Mouse (Mus musculus): ENCODE results near the gene Mfap1a. TPM values are rescaled to one million over a fixed set of nuclear protein-coding genes. Genes with fewer than 3 reads are reported as not detected.

The Mfap1a gene
- polyA plus RNA-seq, 1 experiment from 2014 or later = 8.2 TPM

DNA sequence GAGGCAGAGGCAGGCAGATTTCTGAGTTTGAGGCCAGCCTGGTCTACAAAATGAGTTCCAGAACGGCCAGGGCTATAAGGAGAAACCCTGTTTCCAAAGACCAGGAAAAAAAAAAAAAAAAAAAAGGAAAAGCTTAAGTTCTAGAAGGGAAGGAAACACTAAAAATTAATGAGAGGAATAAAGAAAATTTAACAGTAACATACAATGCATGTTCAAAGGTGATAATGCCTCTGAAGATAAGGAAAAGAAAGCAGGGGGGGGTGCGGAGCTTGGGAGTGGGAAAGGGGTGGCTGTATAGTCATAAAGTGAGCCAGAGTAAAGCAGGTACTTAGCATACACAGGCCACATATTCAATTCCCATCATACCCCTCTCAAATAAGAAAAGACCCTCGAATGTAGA is 61.3 kb downstream of the Mfap1a start:
- H3K4me3 ChIP-seq (ENCODE audit: low read depth, low read length) = no peak overlapping the region
- ATAC-seq (no peak), DNase-seq (no peak)
- no peaks in the 10 kb centered on the region for H3K9me3 ChIP-seq (ENCODE audit: low read length)
- H3K4me1 ChIP-seq (ENCODE audit: insufficient read depth) = peaks cover 32% of the 10 kb centered on the region
- no peaks in the 10 kb centered on the region for H3K36me3 ChIP-seq (replicated peaks; ENCODE audit: insufficient read depth, low read length)
- TF ChIP-seq EP300 (IDR thresholded peaks at IDR 0.05; ENCODE audit: low read depth) = no peak
- no peak overlapping the region for H3K27ac ChIP-seq (ENCODE audit: low read depth)
- H3K4me2 ChIP-seq (ENCODE audit: low read depth, low read length) = no peak overlapping the region
- 71% methylated on average over 3 of the region's 3 CpGs for WGBS (ENCODE audit: insufficient replicate concordance)
- H3K27me3 ChIP-seq (ENCODE audit: insufficient read depth, low read length) = no peaks in the 10 kb centered on the region
- no peak overlapping the region for H3K9ac ChIP-seq (replicated peaks)

DNA sequence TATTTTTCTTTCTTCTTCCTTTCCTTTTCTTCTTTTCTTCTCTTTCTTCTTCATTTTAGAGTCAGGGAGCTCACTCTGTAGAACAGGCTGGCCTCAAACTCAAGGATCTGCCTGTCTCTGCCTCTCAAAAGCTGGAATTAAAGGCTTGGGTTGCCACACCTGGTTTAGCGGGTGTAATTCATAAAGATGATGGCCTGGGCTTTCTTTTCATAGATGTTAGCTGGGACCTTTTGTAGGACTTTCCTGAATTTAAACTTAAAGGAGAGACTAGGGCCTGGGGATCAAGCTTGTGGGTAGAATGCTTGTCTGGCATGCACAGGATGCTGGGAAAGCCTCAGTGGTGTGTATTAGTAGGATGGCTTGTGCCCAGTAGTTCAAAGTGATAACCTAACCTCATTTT is 62.3 kb downstream of the Mfap1a start, which contains the start of gene Ell3:
Gene Ell3 (minus strand): TSS at position 101 of the 400 bp plus-strand sequence.
- H3K4me2 ChIP-seq (ENCODE audit: low read depth, low read length) = peak within 1 kb of the TSS; percentile 98
- H3K9ac ChIP-seq (replicated peaks) = peak within 1 kb of the TSS; percentile 56
- ATAC-seq = no peak
- peaks cover 30% of the 10 kb centered on the region for H3K4me1 ChIP-seq (ENCODE audit: insufficient read depth)
- no peaks in the 10 kb centered on the region for H3K27me3 ChIP-seq (ENCODE audit: insufficient read depth, low read length)
- no peak for TF ChIP-seq EP300 (IDR thresholded peaks at IDR 0.05; ENCODE audit: low read depth)
- no peak for TF ChIP-seq CTCF (IDR thresholded peaks at IDR 0.05; ENCODE audit: low read depth)
- 89% methylated on average over 1 of the region's 1 CpGs for WGBS (ENCODE audit: insufficient replicate concordance)
- no peaks in the 10 kb centered on the region for H3K9me3 ChIP-seq (ENCODE audit: low read length)
- no peak within 1 kb of the TSS for H3K27ac ChIP-seq (ENCODE audit: low read depth)
- H3K4me3 ChIP-seq (ENCODE audit: low read depth, low read length) = peak within 1 kb of the TSS; percentile 60
- no peak for DNase-seq
- H3K36me3 ChIP-seq (replicated peaks; ENCODE audit: insufficient read depth, low read length) = peaks cover under 1% of the 10 kb centered on the region; the same call in 1 of the 2 replicates

DNA sequence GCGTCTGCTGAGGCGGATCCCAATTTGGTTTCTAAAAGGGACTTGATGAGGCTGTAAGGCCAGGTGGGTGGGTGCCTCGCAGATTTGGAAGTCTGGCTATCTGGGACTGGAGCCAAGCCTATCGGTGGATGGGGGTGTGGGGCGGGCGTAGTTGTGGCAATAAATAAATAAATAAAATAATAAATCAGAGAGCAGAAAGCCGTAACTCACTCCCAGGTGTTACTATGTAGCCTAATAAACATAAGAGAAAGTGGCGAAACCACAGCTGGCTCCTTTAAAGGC is 63.5 kb downstream of the Mfap1a start:
- H3K4me1 ChIP-seq (ENCODE audit: insufficient read depth) = peaks cover 28% of the 10 kb centered on the region
- H3K27me3 ChIP-seq (ENCODE audit: insufficient read depth, low read length) = no peaks in the 10 kb centered on the region
- ATAC-seq (peak; percentile 38), DNase-seq (no peak)
- WGBS (ENCODE audit: insufficient replicate concordance) = 11% methylated on average over 8 of the region's 8 CpGs
- H3K36me3 ChIP-seq (replicated peaks; ENCODE audit: insufficient read depth, low read length) = peaks cover 11% of the 10 kb centered on the region
- no peaks in the 10 kb centered on the region for H3K9me3 ChIP-seq (ENCODE audit: low read length)
- peak overlapping the region; percentile 60 for H3K4me3 ChIP-seq (ENCODE audit: low read depth, low read length)
- TF ChIP-seq CTCF (IDR thresholded peaks at IDR 0.05; ENCODE audit: low read depth) (no peak), EP300 (IDR thresholded peaks at IDR 0.05; ENCODE audit: low read depth) (no peak)
- H3K27ac ChIP-seq (ENCODE audit: low read depth) = peak overlapping the region; percentile 57; the same call in 1 of the 2 replicates
- H3K4me2 ChIP-seq (ENCODE audit: low read depth, low read length) = peak overlapping the region; percentile 98
- peak overlapping the region; percentile 56 for H3K9ac ChIP-seq (replicated peaks)

DNA sequence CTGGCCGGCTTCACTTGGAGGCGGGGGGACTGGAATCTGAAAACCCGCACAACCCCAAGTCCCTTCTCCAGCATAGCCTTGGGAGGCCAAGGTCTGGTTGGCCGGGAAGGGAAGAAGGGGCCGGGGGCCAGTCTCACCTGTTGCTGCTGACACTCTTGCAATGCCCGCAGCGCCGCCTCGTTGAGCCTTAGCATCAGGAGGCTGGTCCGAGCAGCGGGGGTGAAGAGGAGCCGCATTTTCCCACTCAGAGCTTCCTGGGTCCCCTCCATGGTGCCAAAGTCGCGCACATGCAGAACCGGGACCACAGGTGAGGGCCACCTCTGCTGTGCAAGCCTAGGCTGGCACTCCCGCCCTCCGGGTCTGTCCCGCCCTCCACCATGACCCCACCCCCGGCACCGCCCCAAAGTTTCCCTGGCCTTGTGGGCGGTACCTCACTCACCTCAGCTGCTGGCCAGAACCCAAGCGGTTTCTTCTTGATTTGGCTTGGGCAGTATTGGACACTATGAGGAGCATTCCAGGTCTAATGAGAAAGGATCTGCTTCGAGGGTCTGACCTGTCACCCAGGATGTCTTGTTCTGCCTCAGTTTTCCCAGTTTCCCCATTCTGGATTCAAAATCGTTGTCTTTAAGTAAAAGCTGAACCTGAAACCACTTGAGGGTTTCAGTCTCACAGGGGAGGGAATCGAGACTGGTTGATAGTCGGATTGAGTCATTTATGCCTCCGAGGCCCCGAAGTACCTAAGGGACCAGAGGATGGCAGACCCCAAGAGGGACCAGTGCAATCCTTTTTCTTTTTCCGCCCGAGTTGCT is 64.0 kb downstream of the Mfap1a start:
- H3K27ac ChIP-seq (ENCODE audit: low read depth) = peak overlapping the region; percentile 57; the same call in 1 of the 2 replicates

More for the DNA sequence above, 64.0 kb downstream of the Mfap1a start:
- WGBS (ENCODE audit: insufficient replicate concordance) = 2% methylated on average over 26 of the region's 30 CpGs
- Histone ChIP-seq H3K36me3 (replicated peaks; ENCODE audit: insufficient read depth, low read length) (peaks cover 16% of the 10 kb centered on the region), H3K4me2 (ENCODE audit: low read depth, low read length) (peak overlapping the region; percentile 98), H3K9me3 (ENCODE audit: low read length) (no peaks in the 10 kb centered on the region), H3K9ac (replicated peaks) (peak overlapping the region; percentile 56), H3K27me3 (ENCODE audit: insufficient read depth, low read length) (no peaks in the 10 kb centered on the region), H3K4me3 (ENCODE audit: low read depth, low read length) (peak overlapping the region; percentile 60), H3K4me1 (ENCODE audit: insufficient read depth) (peaks cover 25% of the 10 kb centered on the region)
- ATAC-seq = peak; percentile 93
- DNase-seq = peak; percentile 92
- TF ChIP-seq EP300 (IDR thresholded peaks at IDR 0.05; ENCODE audit: low read depth) = no peak
- TF ChIP-seq CTCF (IDR thresholded peaks at IDR 0.05; ENCODE audit: low read depth) = no peak

Small RNA genes lying within 50 kb of the gene (microRNA-seq; reads per million reads assigned to microRNA genes)
- not detected for gene Gm22953

Other genes starting within 250 kb of the Mfap1a start
- 4.8 and 5.7 TPM in 2 replicates for gene Trp53bp1, start 235.3 kb downstream of the Mfap1a start, polyA plus RNA-seq (2015; fragmentation: Nextera tagmentation; extraction: Ambion mirVana)
- 0.02 and 0.04 TPM in 2 replicates for gene Map1a, start 217.1 kb downstream of the Mfap1a start, polyA plus RNA-seq (2015; fragmentation: Nextera tagmentation; extraction: Ambion mirVana)
- 2.3 and 3.5 TPM in 2 replicates for gene Ppip5k1, start 151.3 kb downstream of the Mfap1a start, polyA plus RNA-seq (2015; fragmentation: Nextera tagmentation; extraction: Ambion mirVana)
- gene Ckmt1, start 149.0 kb downstream of the Mfap1a start, polyA plus RNA-seq (2015; fragmentation: Nextera tagmentation; extraction: Ambion mirVana) = 0.54 and 0.68 TPM in 2 replicates
- gene Strc, start 119.5 kb downstream of the Mfap1a start, polyA plus RNA-seq (2015; fragmentation: Nextera tagmentation; extraction: Ambion mirVana) = not detected in 2 replicates
- 231 and 233 TPM in 2 replicates for gene Pdia3, start 92.9 kb downstream of the Mfap1a start, polyA plus RNA-seq (2015; fragmentation: Nextera tagmentation; extraction: Ambion mirVana)
- gene Catsper2, start 92.9 kb downstream of the Mfap1a start, polyA plus RNA-seq (2015; fragmentation: Nextera tagmentation; extraction: Ambion mirVana) = 1.5 TPM in 2 replicates
- gene Ell3, start 62.4 kb downstream of the Mfap1a start, polyA plus RNA-seq (2015; fragmentation: Nextera tagmentation; extraction: Ambion mirVana) = 1.9 and 2.1 TPM in 2 replicates
- gene Serf2, start 57.5 kb downstream of the Mfap1a start, polyA plus RNA-seq (2015; fragmentation: Nextera tagmentation; extraction: Ambion mirVana) = 264 and 266 TPM in 2 replicates
- gene Hypk, start 53.4 kb downstream of the Mfap1a start, polyA plus RNA-seq (2015; fragmentation: Nextera tagmentation; extraction: Ambion mirVana) = 54.3 and 56.0 TPM in 2 replicates
- gene Serinc4, start 49.9 kb downstream of the Mfap1a start, polyA plus RNA-seq (2015; fragmentation: Nextera tagmentation; extraction: Ambion mirVana) = not detected in 2 replicates
- gene Mfap1b, start 32.6 kb downstream of the Mfap1a start, polyA plus RNA-seq (2015; fragmentation: Nextera tagmentation; extraction: Ambion mirVana) = 13.2 and 13.9 TPM in 2 replicates
- gene Wdr76, start 58 bp upstream of the Mfap1a start, polyA plus RNA-seq (2015; fragmentation: Nextera tagmentation; extraction: Ambion mirVana) = 4.2 and 5.0 TPM in 2 replicates

Measured in liver, postnatal 0 days (tissue).